Mouse (Mus musculus) gastrocnemius, postnatal 25 days (tissue): Measurements from ENCODE around the gene Mapk8ip3. TPM values are rescaled to one million over a fixed set of nuclear protein-coding genes. Genes with fewer than 3 reads are reported as not detected.

Experiments used
- DNase-seq: peaks from one replicate; pipeline ENCODE4 v3.0.0; 2022
- total RNA-seq, 2 experiments: library from RNA; stranded (reverse); gene quantifications; 1 replicate in 1 of 2; 2 replicates in 1 of 2; pipeline ENCODE4 v1.2.3; 2021

Gene Mapk8ip3
- total RNA-seq, 2 experiments from 2014 or later = 19.5 TPM

- no peak for DNase-seq
Measured at GRCm38 (mm10) chr17:24849733-24850064, 87.1 kb downstream of the Mapk8ip3 start.

- no peak for DNase-seq
Measured at GRCm38 (mm10) chr17:24848600-24849031, 88.2 kb downstream of the Mapk8ip3 start.

GRCm38 (mm10) chr17:24847386-24847785 is 89.4 kb downstream of the Mapk8ip3 start:
- DNase-seq = no peak

- DNase-seq = no peak
Measured at GRCm38 (mm10) chr17:24844525-24844924, 92.3 kb downstream of the Mapk8ip3 start.

GRCm38 (mm10) chr17:24842631-24843030 is 94.1 kb downstream of the Mapk8ip3 start:
- no peak for DNase-seq

Other genes with a start within 250 kb of the Mapk8ip3 start
- gene Syngr3, start 247.0 kb downstream of the Mapk8ip3 start, total RNA-seq = not detected
- 10 to 100 TPM; 24.1 to 30.1 TPM for gene Gfer, start 240.8 kb downstream of the Mapk8ip3 start, total RNA-seq
- under 1 TPM; 0.59 to 0.61 TPM for gene Noxo1, start 240.7 kb downstream of the Mapk8ip3 start, total RNA-seq
- 10 to 100 TPM; 14.7 to 15.6 TPM for gene Tbl3, start 229.3 kb downstream of the Mapk8ip3 start, total RNA-seq
- not detected for gene Rnf151, start 218.9 kb downstream of the Mapk8ip3 start, total RNA-seq
- gene Rps2, start 218.9 kb downstream of the Mapk8ip3 start, total RNA-seq = 100 to 1,000 TPM; 564 to 585 TPM
- gene Ndufb10, start 212.5 kb downstream of the Mapk8ip3 start, total RNA-seq = 100 to 1,000 TPM; 493 to 532 TPM
- 100 to 1,000 TPM; 723 to 775 TPM for gene Rpl3l, start 209.2 kb downstream of the Mapk8ip3 start, total RNA-seq
- gene Msrb1, start 200.3 kb downstream of the Mapk8ip3 start, total RNA-seq = 100 to 1,000 TPM; 164 to 180 TPM
- not detected for gene Hs3st6, start 184.0 kb downstream of the Mapk8ip3 start, total RNA-seq
- not detected for gene Meiob, start 132.7 kb downstream of the Mapk8ip3 start, total RNA-seq
- gene Hagh, start 96.8 kb downstream of the Mapk8ip3 start, total RNA-seq = 10 to 100 TPM; 73.3 to 77.5 TPM
- gene Fahd1, start 86.6 kb downstream of the Mapk8ip3 start, total RNA-seq = 10 to 100 TPM; 38.1 to 44.5 TPM
- 1 to 10 TPM; 3.8 to 4.4 TPM for gene Igfals, start 71.0 kb downstream of the Mapk8ip3 start, total RNA-seq
- 10 to 100 TPM; 10.2 to 13.1 TPM for gene Nubp2, start 50.6 kb downstream of the Mapk8ip3 start, total RNA-seq
- 10 to 100 TPM; 27.8 to 31.5 TPM for gene Spsb3, start 50.3 kb downstream of the Mapk8ip3 start, total RNA-seq
- gene Eme2, start 41.9 kb downstream of the Mapk8ip3 start, total RNA-seq = 10 to 100 TPM in 1 of 2 experiments, 1 to 10 TPM in 1; 8.8 to 10.4 TPM
- gene Mrps34, start 41.9 kb downstream of the Mapk8ip3 start, total RNA-seq = 100 to 1,000 TPM in 1 of 2 experiments, 10 to 100 TPM in 1; 85.9 to 105 TPM
- 1 to 10 TPM; 7.7 to 9.8 TPM for gene Nme3, start 40.5 kb downstream of the Mapk8ip3 start, total RNA-seq
- gene Jpt2, start 23.7 kb upstream of the Mapk8ip3 start, total RNA-seq = 1 to 10 TPM; 5.5 to 8.6 TPM
- gene Cramp1l, start 78.8 kb upstream of the Mapk8ip3 start, total RNA-seq = 1 to 10 TPM; 6.8 to 6.9 TPM
- 1 to 10 TPM; 2.7 to 4.6 TPM for gene Ift140, start 79.1 kb upstream of the Mapk8ip3 start, total RNA-seq
- 10 to 100 TPM in 1 of 2 experiments, 1 to 10 TPM in 1; 9.4 to 11.0 TPM for gene Tmem204, start 146.6 kb upstream of the Mapk8ip3 start, total RNA-seq
- gene Telo2, start 179.0 kb upstream of the Mapk8ip3 start, total RNA-seq = 1 to 10 TPM; 5.8 to 5.9 TPM
- 1 to 10 TPM; 4.4 to 6.6 TPM for gene Ptx4, start 183.8 kb upstream of the Mapk8ip3 start, total RNA-seq
- 10 to 100 TPM; 11.7 to 13.1 TPM for gene Clcn7, start 196.4 kb upstream of the Mapk8ip3 start, total RNA-seq
- not detected for gene Ccdc154, start 225.5 kb upstream of the Mapk8ip3 start, total RNA-seq
- gene Gm38655, start 238.5 kb upstream of the Mapk8ip3 start, total RNA-seq = not detected
- 10 to 100 TPM; 12.5 to 14.3 TPM for gene BC003965, start 247.6 kb upstream of the Mapk8ip3 start, total RNA-seq